Mouse (Mus musculus): ENCODE measurements around the gene Tmem38b.

DNA sequence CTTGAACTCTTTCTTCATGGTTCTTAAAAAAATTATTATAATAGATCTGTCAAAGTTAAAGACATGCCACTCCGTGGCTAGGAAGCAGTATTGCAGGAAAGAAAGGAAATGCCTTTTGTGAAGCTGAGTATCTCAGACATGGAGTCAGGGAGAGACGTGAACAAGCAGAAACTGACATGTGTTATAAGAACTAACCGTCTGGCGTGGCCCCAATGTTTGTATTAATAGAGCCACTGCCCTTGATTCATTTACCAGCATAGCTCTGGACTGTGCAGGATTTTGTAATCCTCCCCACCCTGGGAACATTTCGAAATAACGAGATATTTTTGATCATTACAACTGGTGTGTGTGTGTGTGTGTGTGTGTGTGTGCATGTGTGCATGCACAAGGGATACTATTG, 2.1 kb upstream of the Tmem38b start:
- TF ChIP-seq CTCF (IDR thresholded peaks at IDR 0.05; ENCODE audit: low read depth) (no peak), EP300 (IDR thresholded peaks at IDR 0.05; ENCODE audit: low read depth) (no peak)
